Mouse (Mus musculus) MEL (cell line): ENCODE data around the gene Pcsk2. TPM values are rescaled to one million over a fixed set of nuclear protein-coding genes. Genes with fewer than 3 reads are reported as not detected.

Source experiments
- DNase-seq: peaks from one replicate; pipeline ENCODE4 v3.0.0; 2011; ENCODE audit warnings: low read depth, low spot score
- H3K27ac ChIP-seq: 2 replicates; pipeline ENCODE4 v1.5.1; 2012; ENCODE audit warnings: low read depth, mild to moderate bottlenecking, control low read depth, low read length, moderate library complexity; ENCODE audit not compliant: control insufficient read depth
- H3K27me3 ChIP-seq, 2 experiments: fragments of 150-350 bp in 1 of 2; sonication (generic) in 1 of 2; 2 replicates each; pipeline ENCODE4 v1.6.1; 2012; ENCODE audit warnings: low read length in 2 of 2, mild to moderate bottlenecking in 2 of 2, improper control_type of control experiment in 1 of 2, moderate library complexity in 1 of 2; ENCODE audit not compliant: insufficient read depth in 2 of 2, control insufficient read depth in 1 of 2
- H3K36me3 ChIP-seq, 2 experiments: 2 replicates each; pipeline ENCODE4 v1.6.1; 2012 to 2014; ENCODE audit warnings: low read length in 2 of 2, improper control_type of control experiment in 1 of 2, inconsistent platforms in 1 of 2, mild to moderate bottlenecking in 1 of 2; ENCODE audit not compliant: insufficient read depth in 2 of 2, control insufficient read depth in 1 of 2
- H3K4me1 ChIP-seq, 2 experiments: fragments of 150-350 bp in 1 of 2; sonication (generic) in 1 of 2; 2 replicates each; pipeline ENCODE4 v1.6.1; 2012; ENCODE audit warnings: low read length in 2 of 2, improper control_type of control experiment in 1 of 2, mild to moderate bottlenecking in 1 of 2; ENCODE audit not compliant: insufficient read depth in 2 of 2, control insufficient read depth in 1 of 2
- H3K4me3 ChIP-seq, 2 experiments: fragments of 150-350 bp in 1 of 2; sonication (generic) in 1 of 2; 2 replicates each; pipeline ENCODE4 v1.5.1; 2012; ENCODE audit warnings: low read depth in 2 of 2, low read length in 2 of 2, mild to moderate bottlenecking in 2 of 2, moderate library complexity in 2 of 2, control low read depth in 1 of 2, improper control_type of control experiment in 1 of 2; ENCODE audit not compliant: control insufficient read depth in 1 of 2, insufficient read depth in 1 of 2
- H3K79me2 ChIP-seq: 2 replicates; pipeline ENCODE4 v1.6.1; 2012; ENCODE audit warnings: mild to moderate bottlenecking, low read length, moderate library complexity; ENCODE audit not compliant: control insufficient read depth, poor library complexity, insufficient read depth
- H3K9ac ChIP-seq: 2 replicates; pipeline ENCODE4 v1.6.1; 2012; ENCODE audit warnings: low read depth, mild to moderate bottlenecking, control low read depth, low read length, moderate library complexity; ENCODE audit not compliant: control insufficient read depth, poor library complexity, severe bottlenecking
- H3K9me3 ChIP-seq: fragments of 150-350 bp; sonication (generic); replicated peaks from 2 replicates; pipeline ENCODE4 v1.6.1; 2012; ENCODE audit warnings: mild to moderate bottlenecking, low read length, improper control_type of control experiment, moderate library complexity; ENCODE audit not compliant: insufficient read depth
- CHD1 ChIP-seq: IDR thresholded peaks from 2 replicates; pipeline ENCODE4 v1.6.1; 2012; ENCODE audit warnings: low read depth, mild to moderate bottlenecking, inconsistent platforms, low read length, improper control_type of control experiment
- CHD2 ChIP-seq: IDR thresholded peaks from 2 replicates; pipeline ENCODE4 v1.6.1; 2011; ENCODE audit warnings: low read length, improper control_type of control experiment
- CTCF ChIP-seq, 3 experiments: IDR thresholded peaks in 2 of 3; conservative IDR thresholded peaks in 1 of 3; 2 replicates each; pipeline ENCODE4 v1.5.1; 2011 to 2012; ENCODE audit warnings: low read length in 3 of 3, low read depth in 2 of 3, mild to moderate bottlenecking in 2 of 3, improper control_type of control experiment in 1 of 3, inconsistent platforms in 1 of 3, mixed read lengths in 1 of 3, moderate library complexity in 1 of 3; ENCODE audit not compliant: control insufficient read depth in 1 of 3, insufficient read depth in 1 of 3, poor library complexity in 1 of 3, severe bottlenecking in 1 of 3
- GATA1 ChIP-seq: IDR thresholded peaks from 2 replicates; pipeline ENCODE4 v1.6.1; 2011; ENCODE audit warnings: low read depth, low read length, improper control_type of control experiment
- HCFC1 ChIP-seq: IDR thresholded peaks from 2 replicates; pipeline ENCODE4 v1.6.1; 2012; ENCODE audit warnings: low read depth, mild to moderate bottlenecking, inconsistent platforms, low read length, improper control_type of control experiment, moderate library complexity
- KAT2A ChIP-seq: conservative IDR thresholded peaks from 2 replicates; pipeline ENCODE4 v1.6.1; 2012; ENCODE audit warnings: low read depth, low read length, improper control_type of control experiment, inconsistent platforms
- MAZ ChIP-seq: IDR thresholded peaks from 2 replicates; pipeline ENCODE4 v1.6.1; 2012; ENCODE audit warnings: low read depth, mild to moderate bottlenecking, inconsistent platforms, low read length, improper control_type of control experiment
- MEF2A ChIP-seq: IDR thresholded peaks from 2 replicates; pipeline ENCODE4 v1.6.1; 2014; ENCODE audit warnings: low read depth, mild to moderate bottlenecking, inconsistent platforms, low read length, improper control_type of control experiment; ENCODE audit not compliant: poor library complexity, insufficient replicate concordance, severe bottlenecking; ENCODE audit errors: extremely low read depth
- MXI1 ChIP-seq: IDR thresholded peaks from 2 replicates; pipeline ENCODE4 v1.6.1; 2011; ENCODE audit warnings: mild to moderate bottlenecking, low read depth, low read length, improper control_type of control experiment
- MYC ChIP-seq: IDR thresholded peaks from 2 replicates; pipeline ENCODE4 v1.6.1; 2011; ENCODE audit warnings: low read depth, mild to moderate bottlenecking, low read length, improper control_type of control experiment, moderate library complexity
- NELFE ChIP-seq: IDR thresholded peaks from 2 replicates; pipeline ENCODE4 v1.6.1; 2011; ENCODE audit warnings: low read depth, low read length, improper control_type of control experiment
- POLR2AphosphoS2 ChIP-seq: IDR thresholded peaks from 2 replicates; pipeline ENCODE4 v1.6.1; 2011; ENCODE audit warnings: low read length, improper control_type of control experiment
- POLR2AphosphoS5 ChIP-seq: IDR thresholded peaks from 2 replicates; pipeline ENCODE4 v1.6.1; 2012; ENCODE audit warnings: low read depth, borderline replicate concordance, mild to moderate bottlenecking, inconsistent platforms, low read length, moderate library complexity, mixed read lengths
- RAD21 ChIP-seq: IDR thresholded peaks from 2 replicates; pipeline ENCODE4 v1.6.1; 2011; ENCODE audit warnings: mild to moderate bottlenecking, low read depth, low read length, improper control_type of control experiment
- RCOR1 ChIP-seq: IDR thresholded peaks from 2 replicates; pipeline ENCODE4 v1.6.1; 2012; ENCODE audit warnings: low read depth, mild to moderate bottlenecking, inconsistent platforms, low read length, improper control_type of control experiment
- SIN3A ChIP-seq: IDR thresholded peaks from 2 replicates; pipeline ENCODE4 v1.6.1; 2012; ENCODE audit warnings: low read length, improper control_type of control experiment, inconsistent platforms
- TAL1 ChIP-seq: IDR thresholded peaks from 2 replicates; pipeline ENCODE4 v1.6.1; 2012; ENCODE audit warnings: mild to moderate bottlenecking, inconsistent platforms, low read length, moderate library complexity, mixed read lengths
- TBP ChIP-seq: IDR thresholded peaks from 2 replicates; pipeline ENCODE4 v1.8.0; 2011; ENCODE audit warnings: low read depth, low read length, improper control_type of control experiment
- TCF12 ChIP-seq: IDR thresholded peaks from 2 replicates; pipeline ENCODE4 v1.6.1; 2014; ENCODE audit warnings: low read depth, mild to moderate bottlenecking, inconsistent platforms, low read length, improper control_type of control experiment, moderate library complexity
- USF2 ChIP-seq, 2 experiments: IDR thresholded peaks; 2 replicates each; pipeline ENCODE4 v1.6.1; 2011 to 2012; ENCODE audit warnings: improper control_type of control experiment in 2 of 2, low read length in 2 of 2, borderline replicate concordance in 1 of 2, inconsistent platforms in 1 of 2, low read depth in 1 of 2, mild to moderate bottlenecking in 1 of 2; ENCODE audit not compliant: insufficient read depth in 1 of 2
- ZC3H11A ChIP-seq: IDR thresholded peaks from 2 replicates; pipeline ENCODE4 v1.6.1; 2012; ENCODE audit warnings: low read depth, mild to moderate bottlenecking, inconsistent platforms, low read length, improper control_type of control experiment
- ZMIZ1 ChIP-seq: IDR thresholded peaks from 2 replicates; pipeline ENCODE4 v1.6.1; 2012; ENCODE audit warnings: low read depth, mild to moderate bottlenecking, inconsistent platforms, low read length, improper control_type of control experiment, moderate library complexity
- ZNF384 ChIP-seq: IDR thresholded peaks from 2 replicates; pipeline ENCODE4 v1.6.1; 2012; ENCODE audit warnings: low read depth, mild to moderate bottlenecking, inconsistent platforms, low read length, improper control_type of control experiment
- polyA plus RNA-seq, 2 experiments: library from polyadenylated mRNA; stranded (reverse) in 1 of 2; unstranded in 1 of 2; fragments of >175 nt in 1 of 2; fragments of >200 nt in 1 of 2; gene quantifications; 2 replicates each; pipeline versions ENCODE4 v1.2.1 to v1.2.4; 2012; ENCODE audit warnings: low replicate concordance in 2 of 2, low read depth in 1 of 2; ENCODE audit not compliant: insufficient read length in 2 of 2, insufficient read depth in 1 of 2, missing spikeins in 1 of 2
- total RNA-seq: library from RNA; depleted of rRNA; stranded (reverse); fragments of 300-350 nt; gene quantifications from 2 replicates; pipeline ENCODE4 v1.2.3, GENCODE M21; 2012

Gene Pcsk2
- total and polyA plus RNA-seq, 3 experiments = not detected

GRCm38 (mm10) chr2:143677869-143678268 lies 131.9 kb downstream of the Pcsk2 start:
- TF ChIP-seq USF2 (IDR thresholded peaks at IDR 0.05; ENCODE audit: borderline replicate concordance in 1 of 2, insufficient read depth in 1 of 2, low read depth in 1 of 2, low read length in 2 of 2) (no peak), POLR2AphosphoS2 (no peak), NELFE (no peak), TAL1 (no peak), RAD21 (no peak), MAZ (no peak), ZNF384 (no peak), KAT2A (no peak), POLR2AphosphoS5 (no peak), SIN3A (no peak), RCOR1 (no peak), HCFC1 (no peak), TCF12 (no peak), MXI1 (no peak)
- TF ChIP-seq, all 39 proteins: peak for 0
- H3K4me1 ChIP-seq = no peaks in the 10 kb centered on the region
- no peaks in the 10 kb centered on the region for H3K27me3 ChIP-seq
- DNase-seq = no peak
- H3K36me3 ChIP-seq = no peaks in the 10 kb centered on the region
- H3K9ac ChIP-seq = no peak overlapping the region
- no peak overlapping the region for H3K27ac ChIP-seq
- no peaks in the 10 kb centered on the region for H3K79me2 ChIP-seq
- H3K4me3 ChIP-seq = no peak overlapping the region
- H3K9me3 ChIP-seq = no peaks in the 10 kb centered on the region

DNA sequence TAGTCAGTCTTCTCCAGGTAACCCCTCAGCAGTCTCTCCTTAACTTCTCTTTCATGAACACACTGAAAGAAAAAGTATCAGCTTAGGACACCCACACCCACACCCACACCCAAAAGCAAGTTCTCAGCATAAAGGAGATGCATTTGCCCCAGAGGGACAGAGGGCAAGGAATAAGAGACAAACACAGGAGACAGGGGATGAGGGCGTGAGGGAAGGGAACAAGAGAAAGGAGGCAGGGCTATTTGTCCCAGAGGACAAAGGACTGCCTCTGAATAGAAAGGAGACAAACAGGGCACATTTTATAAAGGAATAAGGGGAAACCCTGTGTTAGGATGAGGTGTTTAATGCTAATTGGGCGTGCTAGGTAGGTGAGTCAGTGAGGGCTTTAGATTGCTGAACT lies 133.6 kb downstream of the Pcsk2 start:
- Histone ChIP-seq H3K4me3 (no peak overlapping the region), H3K36me3 (no peaks in the 10 kb centered on the region), H3K4me1 (no peaks in the 10 kb centered on the region), H3K27me3 (no peaks in the 10 kb centered on the region), H3K79me2 (no peaks in the 10 kb centered on the region), H3K9ac (no peak overlapping the region), H3K9me3 (no peaks in the 10 kb centered on the region), H3K27ac (no peak overlapping the region)
- TF ChIP-seq ZC3H11A (no peak), MAZ (no peak), HCFC1 (no peak), GATA1 (no peak), USF2 (IDR thresholded peaks at IDR 0.05; ENCODE audit: borderline replicate concordance in 1 of 2, insufficient read depth in 1 of 2, low read depth in 1 of 2, low read length in 2 of 2) (no peak), SIN3A (no peak), RCOR1 (no peak), CTCF (IDR thresholded peaks at IDR 0.05 in 2 of 3, conservative IDR thresholded peaks at IDR 0.05 in 1 of 3; ENCODE audit: control insufficient read depth in 1 of 3, insufficient read depth in 1 of 3, low read depth in 2 of 3, low read length in 3 of 3, poor library complexity in 1 of 3, severe bottlenecking in 1 of 3) (no peak), CHD2 (no peak), MYC (no peak), TBP (no peak), MEF2A (no peak), ZMIZ1 (no peak), CHD1 (no peak)
- DNase-seq = no peak
